ENCODE assay signal across 21 mouse cellular contexts in genomic region chr13:74019006-74019405, GRCm38 (mm10). TPM values are rescaled to one million over a fixed set of nuclear protein-coding genes. Genes with fewer than 3 reads are reported as not detected.
DNase-seq lines count a peak whose midpoint lies in the region; ATAC-seq and TF ChIP-seq lines count a peak whose summit lies in the region.
"Not testable (repeated sequence)": the region's sequence is repeated elsewhere in the genome, so short reads cannot be mapped to it uniquely, and the experiment has no call there.
"Had no signal": no experiment of that assay in that cellular context is flagged by ENCODE, and none has a peak within 500 bp of the region (broad histone marks: within the 10 kb centered on the region; RNA-seq: fewer than 3 reads in every experiment).

No protein-coding gene starts in this region.

- not testable (repeated sequence) for H3K4me3 ChIP-seq in embryonic facial prominence, embryonic 14.5 days (ENCODE audit: low read depth, low read length); liver, adult 2 months (ENCODE audit: insufficient read depth, low read depth, low read length)

- H3K4me1 ChIP-seq in embryonic facial prominence, embryonic 14.5 days (ENCODE audit: control insufficient read depth, insufficient read depth, low read length): not testable (repeated sequence)
- peaks cover 14% of the 10 kb centered on the region for H3K4me1 ChIP-seq in liver, adult 2 months (ENCODE audit: control insufficient read depth, insufficient read depth, low read length)

- 79% methylated on average over 8 of the region's 8 CpGs for WGBS in embryonic facial prominence, embryonic 14.5 days
- 37% methylated on average over 8 of the region's 8 CpGs for WGBS in liver, adult 2 months

- peaks cover 32% of the 10 kb centered on the region; the same call in 1 of the 2 replicates for H3K79me2 ChIP-seq in liver, adult 2 months (ENCODE audit: control insufficient read depth, insufficient read depth, low read length)

- ATAC-seq in embryonic facial prominence, embryonic 14.5 days (ENCODE audit: low read depth): peak; percentile 39; the same call in 1 of the 2 replicates

- TF ChIP-seq CTCF in liver, adult 2 months (IDR thresholded peaks at IDR 0.05; ENCODE audit: low read depth, low read length): not testable (repeated sequence)

- not testable (repeated sequence) for H3K4me2 ChIP-seq in embryonic facial prominence, embryonic 14.5 days (ENCODE audit: low read depth, low read length)

- peak; percentile 64 for DNase-seq in embryonic facial prominence, embryonic 14.5 days (ENCODE audit: low spot score)
- DNase-seq in heart, adult 11 months: peak; percentile 85
- DNase-seq in liver, adult 2 months (ENCODE audit: extremely low read depth, low read depth, low spot score): peak; percentile 77
- peak; percentile 50 for DNase-seq in lung, postnatal 36 days
- peak; percentile 5 for DNase-seq in urinary bladder, adult 2 months (ENCODE audit: low spot score)

- not testable (repeated sequence) for H3K27me3 ChIP-seq in embryonic facial prominence, embryonic 14.5 days (replicated peaks; ENCODE audit: control insufficient read depth, insufficient read depth, low read length); liver, adult 2 months (ENCODE audit: control insufficient read depth, insufficient read depth, low read length)

- not testable (repeated sequence) for H3K36me3 ChIP-seq in embryonic facial prominence, embryonic 14.5 days (ENCODE audit: control insufficient read depth, insufficient read depth, low read length); liver, adult 2 months (ENCODE audit: control insufficient read depth, insufficient read depth, low read length)

- H3K9me3 ChIP-seq in embryonic facial prominence, embryonic 14.5 days (ENCODE audit: control insufficient read depth, low read length): not testable (repeated sequence)

- H3K9ac ChIP-seq in embryonic facial prominence, embryonic 14.5 days (ENCODE audit: low read depth, low read length); liver, adult 2 months (ENCODE audit: low read depth, low read length): not testable (repeated sequence)

- not testable (repeated sequence) for TF ChIP-seq POLR2A in liver, adult 2 months (IDR thresholded peaks at IDR 0.05; ENCODE audit: extremely low read depth, insufficient read depth, low read length)

- not testable (repeated sequence) for H3K27ac ChIP-seq in embryonic facial prominence, embryonic 14.5 days (replicated peaks; ENCODE audit: low read depth, low read length); liver, adult 2 months (replicated peaks; ENCODE audit: insufficient read depth, low read depth, low read length)

RNA-seq across cellular contexts. Expression of gene Tppp, which starts 9.8 kb away (rescaled TPM):
- 2.8 and 3.6 TPM in 2 replicates for polyA plus RNA-seq in embryonic facial prominence, embryonic 14.5 days (2014; fragmentation: Nextera tagmentation; extraction: Ambion mirVana)
- 7.9 and 9.8 TPM in 2 replicates for total RNA-seq in liver, adult 2 months (2014; rRNA removed)
- 2.7 and 2.9 TPM in 2 replicates for polyA plus RNA-seq in liver, adult 2 months (2012; rRNA removed)
- polyA plus RNA-seq in urinary bladder, adult 2 months (2012; rRNA removed): 21.2 and 26.5 TPM in 2 replicates
- total RNA-seq: MEL had no signal
- polyA plus RNA-seq: erythroblast, embryonic 14.5 days had no signal

RNA-seq across cellular contexts. Expression of gene Cep72, which starts 43.1 kb away (rescaled TPM):
- 10.7 and 12.8 TPM in 2 replicates for polyA plus RNA-seq in embryonic facial prominence, embryonic 14.5 days (2014; fragmentation: Nextera tagmentation; extraction: Ambion mirVana)
- 0.46 and 0.60 TPM in 2 replicates for total RNA-seq in liver, adult 2 months (2014; rRNA removed)
- polyA plus RNA-seq in liver, adult 2 months (2012; rRNA removed): 0.37 and 1.2 TPM in 2 replicates
- polyA plus RNA-seq in urinary bladder, adult 2 months (2012; rRNA removed): 4.2 and 5.2 TPM in 2 replicates

RNA-seq across cellular contexts. Expression of gene Zdhhc11, which starts 55.4 kb away (rescaled TPM):
- polyA plus RNA-seq in embryonic facial prominence, embryonic 14.5 days (2014; fragmentation: Nextera tagmentation; extraction: Ambion mirVana): not detected in 2 replicates
- not detected in 2 replicates for total RNA-seq in liver, adult 2 months (2014; rRNA removed)
- not detected in 2 replicates for polyA plus RNA-seq in liver, adult 2 months (2012; rRNA removed)
- not detected in 2 replicates for polyA plus RNA-seq in urinary bladder, adult 2 months (2012; rRNA removed)
- total RNA-seq: adrenal gland, adult 2 months; adrenal gland, postnatal 10 days; adrenal gland, postnatal 25 days; adrenal gland, postnatal 4 days; ES-E14; forebrain, postnatal 0 days; MEL had no signal
- polyA plus RNA-seq: adrenal gland, adult 2 months; C2C12; cortical plate, adult 2 months; embryonic facial prominence, embryonic 10.5 days; embryonic facial prominence, embryonic 12.5 days; embryonic facial prominence, embryonic 15.5 days; erythroblast, embryonic 14.5 days; forebrain, embryonic 11.5 days; forebrain, embryonic 13.5 days; forebrain, embryonic 15.5 days; forebrain, postnatal 0 days had no signal

Comparison
In these comparisons a context has a peak if more than half of its experiments do, and no peak if none do; other contexts are left out.
1. DNase-seq: peak in every context shown above with its lines; median percentile 85 in heart, adult 11 months; 77 in liver, adult 2 months; 64 in embryonic facial prominence, embryonic 14.5 days; 50 in lung, postnatal 36 days; 5 in urinary bladder, adult 2 months.